Mouse (Mus musculus): ENCODE measurements around the gene Tekt3. TPM values are rescaled to one million over a fixed set of nuclear protein-coding genes. Genes with fewer than 3 reads are reported as not detected.
A peak's percentile ranks its signal among the peaks of the same experiment; 100 is the strongest.

Tekt3 gene
- total and polyA plus RNA-seq, 3 experiments = not detected

DNA sequence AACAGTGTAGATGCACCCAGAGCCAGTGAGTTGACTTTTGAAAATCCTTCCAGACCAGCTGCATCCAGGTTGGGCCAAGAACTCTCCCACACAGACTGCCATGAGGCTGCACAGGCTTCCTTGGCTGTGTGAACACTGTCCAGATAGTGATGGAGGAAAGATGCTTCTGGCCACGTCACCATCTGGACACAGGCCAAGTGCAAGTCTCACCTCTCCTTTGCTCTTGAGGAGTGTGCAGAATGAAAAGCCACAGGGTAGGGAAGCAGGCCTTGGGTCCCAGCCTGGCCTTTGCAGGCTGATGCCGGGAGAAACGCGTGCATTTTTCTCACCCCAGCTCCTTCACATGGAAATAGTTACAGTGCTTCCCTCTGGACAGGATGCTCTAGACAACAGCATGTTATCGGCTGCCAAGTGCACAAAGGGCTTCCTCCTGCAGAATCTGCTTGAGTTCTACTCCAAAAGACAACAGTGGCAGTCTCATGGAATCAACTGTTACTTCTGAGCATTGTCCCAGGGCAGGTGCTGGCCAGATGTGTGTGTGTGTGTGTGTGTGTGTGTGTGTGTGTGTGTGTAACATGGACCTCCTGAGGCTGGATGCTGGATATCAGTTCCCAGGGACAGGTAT lies 64.5 kb downstream of the Tekt3 start:
- DNase-seq = no peak

DNA sequence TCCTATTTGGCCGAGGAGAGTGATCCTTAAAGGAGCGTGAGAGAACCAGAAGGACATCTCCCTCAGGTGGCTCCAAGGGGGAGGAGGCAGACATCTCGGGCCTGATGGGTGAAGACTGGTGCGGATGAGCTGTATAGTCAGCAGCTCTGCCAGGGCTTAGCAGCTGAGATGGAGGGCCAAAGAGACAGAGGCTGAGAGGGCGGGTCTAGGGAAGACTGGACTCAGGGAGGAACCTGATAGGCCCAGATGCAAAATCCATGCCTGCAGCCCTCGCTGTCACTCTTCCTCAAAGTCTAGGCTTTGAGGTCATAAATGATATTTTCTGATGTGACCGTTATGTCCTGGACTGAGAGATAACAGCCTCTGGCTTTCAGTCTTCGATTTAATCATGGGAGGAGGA lies 65.5 kb downstream of the Tekt3 start:
- no peak for DNase-seq

DNA sequence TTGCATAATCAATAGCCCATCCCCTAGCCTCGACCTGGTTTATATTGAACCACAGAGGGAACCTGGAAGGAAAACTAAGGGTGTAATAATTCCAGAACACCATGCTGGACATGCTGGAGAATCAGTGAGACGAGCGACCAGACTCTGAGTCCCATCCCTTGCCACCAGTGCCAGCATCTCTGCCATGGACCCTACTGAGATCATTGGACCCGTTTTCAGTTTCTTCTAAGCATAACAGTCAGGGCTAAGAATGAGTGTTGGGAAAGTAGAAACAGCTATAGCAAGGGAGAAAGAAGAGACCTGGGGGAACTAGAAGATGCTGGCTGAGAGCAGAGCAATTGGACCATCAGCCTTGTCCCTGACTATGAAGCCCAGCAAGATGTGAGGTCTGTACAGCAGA lies 66.1 kb downstream of the Tekt3 start:
- DNase-seq = no peak

DNA sequence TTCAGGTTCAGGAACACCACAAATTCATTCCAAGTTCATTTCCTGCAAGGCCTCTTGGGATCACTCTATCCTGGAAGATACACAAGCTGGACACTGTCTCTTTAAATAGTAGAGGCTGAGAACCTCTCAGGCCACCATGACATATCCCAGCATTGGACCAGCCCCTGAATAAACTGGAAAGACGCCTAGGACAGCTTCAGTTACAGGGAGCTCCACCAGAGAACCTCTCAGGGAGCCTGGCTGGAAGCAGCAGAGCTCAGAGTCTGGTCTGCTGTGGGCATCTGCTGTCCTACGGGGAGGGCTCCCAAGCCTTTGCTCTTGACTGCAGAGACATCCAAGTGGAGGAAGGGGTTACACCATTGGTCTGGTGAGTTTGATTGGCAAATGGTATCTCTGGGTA lies 67.3 kb downstream of the Tekt3 start, which contains the start of gene Pmp22:
Gene Pmp22, plus strand, starts transcription at position 199 of the 400 bp plus-strand sequence.
- no peak for DNase-seq

DNA sequence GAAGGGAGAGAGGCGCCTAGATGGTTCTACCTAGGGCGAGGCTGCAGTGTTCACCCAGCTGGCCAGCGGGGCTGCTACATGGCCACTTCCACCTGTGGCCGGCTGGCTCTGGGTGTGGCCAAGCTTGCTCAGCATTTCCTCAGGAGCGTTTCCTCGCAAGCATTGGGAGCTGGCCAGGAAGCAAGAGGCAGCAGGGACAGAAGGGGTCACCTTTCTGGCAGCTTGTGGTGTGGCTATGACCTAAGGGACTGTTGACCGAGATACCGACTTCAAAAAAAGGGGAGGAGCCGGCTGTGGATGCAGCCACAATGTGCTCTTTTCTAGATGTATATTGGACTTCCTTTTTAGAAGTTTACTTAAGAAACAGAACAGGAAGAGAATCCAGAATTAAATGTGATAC lies 67.9 kb downstream of the Tekt3 start:
- peak; percentile 57 for DNase-seq

DNA sequence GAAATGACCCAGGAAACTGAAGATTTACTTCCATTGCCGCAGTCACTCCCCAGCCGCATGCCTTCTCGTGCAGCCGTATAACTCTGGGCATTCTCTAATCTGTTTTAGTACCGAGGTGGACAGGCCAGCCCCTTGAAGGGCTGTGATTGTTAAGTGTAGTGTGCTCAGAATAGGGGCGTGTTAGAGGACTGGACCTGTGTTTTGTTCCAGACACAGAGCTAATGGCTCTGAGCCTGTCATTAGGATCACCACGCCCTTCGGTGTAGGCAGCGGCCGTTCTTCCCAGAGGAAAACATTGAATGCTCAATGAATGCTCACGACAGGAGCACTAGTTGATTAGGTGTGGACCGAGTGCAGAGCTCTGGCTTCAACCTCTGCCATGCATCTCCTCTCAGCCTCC lies 68.4 kb downstream of the Tekt3 start:
- DNase-seq = no peak

DNA sequence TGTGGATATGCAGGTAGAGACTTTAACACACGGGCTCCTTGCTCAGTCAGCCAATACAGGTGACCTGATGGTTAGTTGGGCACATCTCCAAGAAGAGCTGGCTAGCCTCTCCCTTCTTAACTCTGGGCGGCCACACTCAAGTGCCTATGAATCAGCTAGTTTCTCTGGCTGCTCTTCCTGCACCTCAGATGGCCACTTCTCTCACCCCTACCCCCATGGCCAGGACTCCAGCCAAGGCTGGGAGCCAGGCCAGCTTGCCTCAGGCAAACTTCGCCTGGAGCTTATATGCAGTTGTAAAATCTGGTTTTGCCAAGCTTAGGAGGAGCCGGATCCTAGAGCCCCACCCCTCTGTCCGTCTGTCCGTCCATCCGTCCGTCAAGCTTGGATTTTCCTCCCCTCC lies 69.0 kb downstream of the Tekt3 start:
- peak; percentile 88 for DNase-seq

DNA sequence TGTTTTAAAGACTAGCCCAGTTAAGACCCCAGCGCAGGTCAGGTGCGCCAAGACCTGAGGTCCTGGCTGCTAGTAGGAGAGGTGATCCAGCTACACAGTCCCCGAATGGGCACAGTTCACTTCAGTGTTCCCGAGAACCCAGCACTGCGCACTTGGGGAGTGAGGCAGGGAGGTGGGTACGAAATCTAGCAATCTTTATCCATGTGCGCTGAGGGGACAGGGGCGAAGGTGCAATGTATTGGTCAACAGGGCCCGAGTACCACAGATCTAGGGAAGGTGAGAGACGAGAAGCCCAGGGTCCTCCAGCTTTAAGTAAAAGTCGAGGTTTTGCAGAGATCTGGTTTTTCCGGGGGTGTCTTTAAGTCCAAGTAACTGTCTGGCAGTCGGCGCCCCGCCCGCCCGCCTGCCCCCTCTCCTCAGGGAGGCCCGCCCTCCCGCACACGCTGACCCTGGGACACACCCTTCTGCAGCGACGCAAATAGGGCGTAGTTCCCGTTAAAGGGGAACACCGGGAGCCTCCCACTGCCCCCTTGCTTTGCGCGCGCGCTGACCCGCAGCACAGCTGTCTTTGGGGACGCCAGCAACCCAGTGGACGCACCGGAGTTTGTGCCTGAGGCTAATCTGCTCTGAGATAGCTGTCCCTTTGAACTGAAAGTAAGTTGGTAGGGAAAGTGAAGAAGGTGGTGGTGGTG lies 69.7 kb downstream of the Tekt3 start:
- DNase-seq = peak; percentile 88

DNA sequence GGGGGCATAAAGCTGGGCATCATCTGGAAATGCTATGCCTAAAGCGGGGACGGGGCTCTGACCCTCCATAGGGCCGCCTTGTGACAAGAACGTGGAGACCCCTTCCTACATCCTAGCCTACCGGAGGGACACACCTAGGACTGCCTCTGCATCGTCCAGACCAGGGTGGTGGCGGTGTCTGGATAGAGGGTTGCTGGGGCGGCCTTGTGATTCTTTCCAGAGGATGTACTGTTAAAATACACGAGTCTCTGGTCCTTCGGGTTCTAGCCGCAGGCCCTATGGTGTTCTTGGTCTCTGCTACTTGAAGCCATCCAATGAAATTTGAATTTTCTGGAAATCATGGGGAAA lies 70.2 kb downstream of the Tekt3 start:
- DNase-seq = no peak

DNA sequence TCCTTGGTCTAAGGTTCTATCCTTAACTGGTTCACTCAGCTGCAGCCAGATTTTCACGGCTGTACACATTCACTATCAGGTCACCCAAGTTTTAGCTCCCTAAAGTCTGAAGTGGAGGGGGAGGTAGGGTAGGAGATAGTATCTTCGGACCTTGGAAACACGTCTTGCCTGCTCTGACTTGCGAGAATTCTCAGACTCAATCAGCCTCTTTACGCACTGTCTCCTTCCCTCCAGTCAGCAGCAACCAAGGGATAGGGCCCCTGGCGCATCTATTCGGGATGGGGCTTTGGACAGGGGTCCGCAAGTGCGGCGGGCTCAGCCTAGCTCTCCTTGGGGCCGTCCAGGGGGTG lies 70.7 kb downstream of the Tekt3 start:
- no peak for DNase-seq

DNA sequence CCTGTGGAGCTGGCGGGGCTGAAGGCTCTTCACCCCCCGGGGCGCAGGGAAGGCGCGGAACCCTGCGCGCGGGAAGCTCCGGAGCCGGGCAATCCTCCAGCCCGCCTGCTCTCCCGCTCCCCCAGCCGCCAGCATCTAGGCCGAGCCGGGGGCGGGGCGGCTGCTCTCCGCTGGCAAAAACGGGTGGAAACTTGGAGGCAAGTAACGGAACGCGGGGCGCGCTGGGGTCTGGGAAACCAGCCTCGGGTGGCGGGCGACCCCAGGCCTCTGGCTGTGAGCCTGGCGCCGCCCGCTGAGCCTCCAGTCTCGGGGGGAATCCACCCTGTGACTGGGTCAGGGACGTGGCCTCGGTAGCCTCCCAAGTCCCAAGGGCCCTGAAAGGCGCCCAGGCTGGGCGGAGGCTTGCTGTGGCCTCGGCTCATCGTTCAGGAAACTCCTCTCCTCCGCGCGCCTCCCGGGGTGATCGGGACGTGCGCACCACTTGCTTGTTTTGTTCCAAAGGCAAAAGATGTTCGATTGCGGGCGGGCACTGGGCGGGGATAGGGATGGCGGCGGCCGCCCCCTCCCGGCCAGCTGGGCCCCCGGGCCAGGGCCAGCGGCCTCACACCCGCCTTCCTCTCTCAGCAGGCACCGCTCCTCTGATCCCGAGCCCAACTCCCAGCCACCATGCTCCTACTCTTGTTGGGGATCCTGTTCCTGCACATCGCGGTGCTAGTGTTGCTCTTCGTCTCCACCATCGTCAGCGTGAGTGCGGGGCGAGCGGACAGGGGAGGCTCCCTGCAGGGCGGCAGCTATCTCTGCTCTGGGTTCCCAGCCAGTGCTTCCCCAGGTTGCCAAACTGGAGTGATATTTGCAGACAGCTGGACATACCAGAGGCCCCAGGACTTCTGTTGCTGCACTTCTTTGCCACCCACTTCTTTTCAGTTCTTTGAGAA lies 71.3 kb downstream of the Tekt3 start:
- peak; percentile 94 for DNase-seq

DNA sequence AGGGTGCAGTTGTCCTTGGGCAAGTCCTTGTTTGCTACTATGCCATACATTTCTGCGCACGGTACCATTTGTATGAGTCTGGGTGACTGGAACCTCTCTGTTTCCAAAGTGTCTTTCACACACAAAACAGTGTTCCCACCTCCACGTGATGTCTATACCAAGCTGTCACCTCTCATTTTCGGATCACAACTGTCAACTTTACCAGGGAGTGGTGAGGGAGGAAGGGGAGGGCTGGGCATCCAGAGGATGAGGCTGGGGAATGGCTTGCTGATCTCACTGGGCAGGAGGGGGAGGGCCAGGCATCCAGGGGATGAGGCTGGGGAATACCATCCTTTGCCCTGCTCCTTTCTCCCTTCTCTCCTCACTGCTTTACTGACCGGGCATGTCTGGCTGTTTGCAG lies 72.6 kb downstream of the Tekt3 start:
- DNase-seq = no peak

DNA sequence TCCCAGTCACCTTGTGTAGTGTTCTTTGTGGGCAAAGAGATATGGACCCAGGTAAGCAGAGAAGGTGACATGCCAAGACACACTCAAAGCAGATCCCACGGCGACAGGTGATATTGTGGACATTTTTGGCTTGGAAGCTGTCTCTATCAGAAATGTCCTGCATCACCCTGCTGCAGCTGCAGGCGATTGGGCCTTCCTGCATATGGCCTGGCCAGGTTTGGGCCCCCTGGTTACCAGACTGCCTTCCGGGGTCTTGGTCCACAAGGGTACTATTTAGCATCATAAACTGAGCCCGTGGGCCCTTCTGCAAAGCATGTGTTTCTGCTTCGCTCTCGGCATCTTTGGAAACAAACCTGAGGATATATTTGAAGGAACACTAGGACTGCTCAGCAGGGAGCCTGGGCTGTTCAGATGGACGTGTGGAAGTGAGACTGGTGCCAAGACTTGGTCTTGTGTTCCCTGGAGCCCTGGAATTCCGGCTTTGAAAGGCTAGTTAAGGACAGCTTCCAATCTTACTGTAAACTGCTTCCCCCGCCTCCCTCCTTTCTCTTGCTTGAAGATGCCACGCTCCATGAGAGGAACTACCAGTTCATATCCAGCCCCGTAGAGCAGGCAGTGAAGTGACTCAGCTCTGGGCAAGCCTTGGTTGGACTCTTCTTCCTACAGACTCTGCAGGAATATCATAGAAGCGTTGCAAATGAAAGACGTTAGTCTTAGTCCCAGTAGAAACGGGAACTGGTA lies 73.5 kb downstream of the Tekt3 start:
- no peak for DNase-seq

DNA sequence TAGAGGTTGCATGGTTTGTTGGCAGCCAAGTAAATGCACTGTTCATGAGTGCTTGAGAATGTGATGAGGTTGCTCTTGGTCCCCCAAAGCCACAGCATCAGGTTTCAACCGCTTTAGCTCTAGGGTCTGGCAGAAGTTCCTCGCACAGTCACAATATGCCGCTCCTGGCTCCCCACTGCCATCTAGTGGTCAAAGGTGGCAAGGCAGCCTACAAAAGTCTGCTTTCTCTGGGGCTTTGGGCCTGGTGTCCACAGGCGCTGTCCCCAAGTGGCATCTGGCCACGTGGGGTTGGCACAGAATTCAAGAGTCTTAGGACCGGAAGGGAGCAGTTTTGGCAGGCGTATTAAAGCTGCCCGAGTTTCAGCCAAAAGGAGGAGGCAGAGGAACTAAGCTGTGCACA lies 74.2 kb downstream of the Tekt3 start:
- peak; percentile 95 for DNase-seq

DNA sequence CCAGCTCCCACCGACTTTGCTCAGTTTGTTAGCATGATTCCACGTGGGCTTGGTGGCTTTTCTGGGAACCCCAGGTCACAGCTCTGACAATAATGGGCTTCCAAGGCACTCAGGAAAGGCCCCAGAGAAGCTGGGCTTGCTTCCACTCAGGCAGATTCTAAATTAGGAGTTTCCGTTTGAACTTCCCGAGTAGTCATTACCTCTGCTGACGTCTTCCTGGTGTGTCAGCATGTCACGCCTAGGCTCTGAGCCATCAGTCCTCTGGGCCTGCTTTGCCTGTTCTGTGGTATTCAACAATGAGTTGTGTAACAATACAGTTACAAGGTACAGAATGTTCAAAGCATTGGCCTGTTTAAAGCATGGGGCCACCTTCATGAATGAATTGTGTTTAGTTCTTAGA lies 74.8 kb downstream of the Tekt3 start:
- DNase-seq = peak; percentile 81

DNA sequence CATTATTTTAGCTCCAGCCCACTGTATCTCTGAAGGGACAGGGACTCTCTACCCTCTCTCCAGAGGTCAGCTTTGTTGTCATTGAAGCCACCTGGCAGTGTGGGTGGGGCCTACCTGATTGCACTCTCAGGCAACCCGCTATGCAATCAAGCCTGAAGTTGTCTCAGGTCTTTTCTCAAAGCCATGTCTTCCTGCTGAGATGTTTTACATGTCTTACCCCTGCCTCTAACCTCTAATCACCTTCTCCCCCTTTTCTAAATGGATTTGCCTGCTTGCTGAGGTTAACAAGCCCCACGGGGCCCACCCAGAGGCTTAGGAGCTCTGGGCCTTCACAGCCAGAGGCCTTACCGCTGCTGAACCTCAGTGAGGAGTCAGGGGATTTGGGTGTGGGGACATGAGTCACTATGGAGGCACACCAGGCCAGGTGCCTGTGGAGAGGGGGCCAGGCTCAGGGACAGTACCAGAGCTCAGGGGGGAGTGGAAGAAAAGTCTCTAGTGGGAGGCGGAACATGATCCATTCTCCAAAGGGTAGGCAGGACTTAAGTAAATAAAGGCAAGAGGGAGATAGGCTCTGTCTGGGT lies 75.5 kb downstream of the Tekt3 start:
- DNase-seq = no peak

DNA sequence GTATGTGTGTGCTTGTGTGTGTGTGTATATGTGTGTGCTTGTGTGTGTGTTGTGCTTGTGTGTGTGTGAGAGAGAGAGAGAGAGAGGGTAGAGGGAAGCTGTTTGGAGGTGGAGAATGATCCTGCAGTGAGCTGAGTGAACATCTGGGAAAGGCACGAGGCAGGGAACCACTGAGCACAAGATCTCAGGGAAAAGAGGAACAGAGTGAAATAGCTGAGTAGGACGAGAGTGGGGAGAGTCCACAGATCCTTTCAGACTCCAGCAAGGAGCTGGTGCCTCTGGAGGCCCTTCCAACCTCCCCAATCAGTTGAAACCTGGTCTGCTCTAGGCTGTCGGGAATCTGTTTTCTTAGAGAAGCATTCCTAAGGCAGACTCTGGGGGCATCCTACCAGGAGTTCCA lies 77.3 kb downstream of the Tekt3 start:
- DNase-seq = no peak

DNA sequence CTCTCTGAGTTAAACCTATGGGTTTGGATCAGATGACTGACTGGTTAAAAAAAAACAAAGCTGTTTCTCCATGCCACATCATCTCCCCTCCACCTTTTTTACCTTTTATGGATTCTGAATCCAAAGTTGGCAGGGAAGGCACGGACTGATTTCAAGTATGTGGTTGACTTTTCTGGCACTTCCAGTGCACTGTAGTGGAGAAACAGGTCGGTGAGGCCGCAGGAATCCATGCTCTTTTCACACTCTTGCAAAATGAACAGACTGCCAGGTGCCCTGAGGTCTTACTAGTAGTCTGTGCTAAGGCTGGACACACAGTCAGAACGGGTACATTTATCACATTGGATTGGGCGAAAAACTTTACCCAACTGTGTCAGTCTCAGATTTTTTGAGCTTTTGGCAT lies 80.9 kb downstream of the Tekt3 start:
- no peak for DNase-seq

DNA sequence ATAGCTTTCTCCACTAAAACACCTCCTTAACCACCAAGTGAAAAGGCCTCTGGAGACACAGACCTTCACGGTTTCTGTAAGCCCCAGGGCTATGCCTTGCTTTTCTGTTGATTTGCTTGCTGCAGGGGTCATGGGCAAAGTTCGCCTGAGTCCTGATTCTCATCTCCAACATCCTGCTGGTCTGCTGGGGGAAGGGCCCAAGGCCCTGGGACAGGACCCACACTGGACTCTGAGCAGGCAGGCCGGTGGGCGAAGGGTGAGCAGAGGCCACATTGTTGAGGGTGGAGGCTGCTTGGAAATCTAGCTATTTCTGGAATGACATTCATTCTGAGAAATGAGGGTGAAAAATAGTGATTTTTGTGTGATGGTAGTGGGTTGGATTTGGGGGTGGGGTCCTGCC lies 81.4 kb downstream of the Tekt3 start:
- DNase-seq = no peak

DNA sequence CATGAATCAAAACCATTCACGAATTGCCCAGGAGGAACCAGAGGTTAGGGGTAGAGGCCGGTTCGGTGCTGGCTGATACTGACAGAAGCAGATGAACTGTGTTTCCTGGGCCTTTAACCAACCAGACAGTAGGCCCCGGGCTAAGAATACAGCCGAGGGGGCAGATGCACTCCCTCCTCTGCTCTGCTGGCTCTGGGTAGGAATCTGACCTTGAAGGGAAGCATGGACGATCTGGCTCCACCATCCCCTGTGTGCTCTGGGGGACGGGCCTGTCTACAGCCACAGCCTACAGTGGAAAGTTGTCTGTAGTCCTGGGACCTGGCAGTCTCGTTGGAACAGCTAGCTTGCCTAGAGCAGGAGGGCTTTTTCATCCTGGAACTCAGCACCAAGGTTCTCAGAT lies 82.0 kb downstream of the Tekt3 start:
- peak; percentile 76 for DNase-seq

All from adrenal gland, adult 2 months (tissue).